Mouse (Mus musculus) liver, embryonic 11.5 days (tissue): ENCODE data around the gene Zfp846. TPM values are rescaled to one million over a fixed set of nuclear protein-coding genes. Genes with fewer than 3 reads are reported as not detected.

Experiments
- ATAC-seq: fragments of 200-750 bp; cut with Nextera tagmentation; replicated peaks from 2 replicates; pipeline ENCODE4 v1.8.0; 2017; ENCODE audit warnings: moderate number of reproducible peaks, mild to moderate bottlenecking, moderate TSS enrichment, moderate library complexity; ENCODE audit not compliant: low FRiP score
- DNase-seq: peaks from one replicate; pipeline ENCODE4 v3.0.0-alpha.2; 2017; ENCODE audit warnings: low spot score
- H3K27ac ChIP-seq: fragments of 300-500 bp; sonication (generic); 2 replicates; pipeline ENCODE4 v1.5.1; 2014; ENCODE audit warnings: mild to moderate bottlenecking, low read depth, low read length, control low read depth
- H3K27me3 ChIP-seq: fragments of 300-500 bp; sonication (generic); replicated peaks from 2 replicates; pipeline ENCODE4 v1.6.1; 2014; ENCODE audit warnings: low read length, mixed read lengths; ENCODE audit not compliant: control insufficient read depth, insufficient read depth
- H3K36me3 ChIP-seq: fragments of 300-500 bp; sonication (generic); 2 replicates; pipeline ENCODE4 v1.6.1; 2014; ENCODE audit warnings: mild to moderate bottlenecking, low read length, moderate library complexity, mixed read lengths; ENCODE audit not compliant: control insufficient read depth, insufficient read depth
- H3K4me1 ChIP-seq: fragments of 300-500 bp; sonication (generic); replicated peaks from 2 replicates; pipeline ENCODE4 v1.6.1; 2014; ENCODE audit warnings: low read length, mixed read lengths; ENCODE audit not compliant: control insufficient read depth, insufficient read depth
- H3K4me2 ChIP-seq: fragments of 300-500 bp; sonication (generic); 2 replicates; pipeline ENCODE4 v1.6.1; 2014; ENCODE audit warnings: mild to moderate bottlenecking, control low read depth, moderate library complexity
- H3K4me3 ChIP-seq: fragments of 300-500 bp; sonication (generic); 2 replicates; pipeline ENCODE4 v1.5.1; 2014; ENCODE audit warnings: low read depth, low read length, control low read depth
- H3K9ac ChIP-seq: fragments of 300-500 bp; sonication (generic); 2 replicates; pipeline ENCODE4 v1.6.1; 2014; ENCODE audit warnings: low read depth, low read length, control low read depth
- H3K9me3 ChIP-seq: fragments of 300-500 bp; sonication (generic); 2 replicates; pipeline ENCODE4 v1.6.1; 2016; ENCODE audit warnings: low read length, inconsistent platforms, mixed read lengths; ENCODE audit not compliant: control insufficient read depth
- WGBS: fragments of 180-500 bp; shearing (Covaris S2); extraction: QIAGEN DNeasy Blood & Tissue Kit; methylation state at CpG from one replicate; pipeline ENCODE4 v1.1.7; 2014; 5-methylcytosine and 5-hydroxymethylcytosine counted together
- polyA plus RNA-seq: library from polyadenylated mRNA; unstranded; fragments of >200 nt; fragmentation: Nextera tagmentation; extraction: Ambion mirVana; gene quantifications from 2 replicates; pipeline ENCODE4 v1.2.1, GENCODE M21; 2014

Zfp846 gene
- polyA plus RNA-seq, 1 experiment from 2014 or later: 7.0 TPM

DNA sequence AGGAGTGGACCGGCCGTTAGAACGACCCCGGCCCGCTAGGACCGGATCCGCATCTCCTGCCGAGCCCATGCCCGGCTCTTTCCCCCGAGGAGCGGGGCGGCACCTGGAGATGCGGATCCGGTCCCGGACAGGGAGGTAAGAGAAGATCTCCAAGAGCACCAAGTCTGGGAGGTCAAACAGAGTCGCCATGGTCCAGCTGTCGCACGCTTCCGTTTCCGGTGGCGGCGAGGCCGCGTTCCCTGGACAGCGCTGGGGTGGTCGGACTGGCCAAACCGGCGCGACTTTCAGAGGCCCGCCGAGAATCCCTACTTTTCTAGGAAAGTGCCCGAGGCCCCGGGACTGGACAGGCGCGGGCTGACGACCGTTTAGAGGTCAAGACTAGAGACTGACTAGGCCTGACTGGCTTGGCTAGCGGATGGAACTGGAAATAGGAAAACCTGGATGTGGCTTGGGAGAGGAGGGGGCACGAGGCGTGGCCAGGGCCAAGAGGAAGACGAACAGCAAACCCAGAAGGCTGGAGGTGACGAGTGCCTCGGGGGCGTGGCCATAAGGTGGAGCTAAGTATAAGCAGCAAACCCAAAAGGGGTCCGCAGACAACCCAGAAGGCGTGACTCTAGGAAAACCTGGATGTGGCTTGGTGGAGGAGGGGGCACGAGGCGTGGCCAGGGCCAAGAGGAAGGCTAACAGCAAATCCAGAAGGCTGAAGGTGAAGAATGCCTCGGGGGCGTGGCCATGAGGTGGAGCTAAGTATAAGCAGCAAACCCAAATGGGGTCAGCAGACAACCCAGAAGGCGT, 61.2 kb downstream of the Zfp846 start, which contains the start of gene Ubl5:
TSS of gene Ubl5 (plus strand) at position 778 of the 795 bp plus-strand sequence.
- Histone ChIP-seq H3K27me3 (no peaks in the 10 kb centered on the region), H3K9ac (peak within 1 kb of the TSS; percentile 86), H3K27ac (peak within 1 kb of the TSS; percentile 64), H3K9me3 (no peaks in the 10 kb centered on the region), H3K4me3 (peak within 1 kb of the TSS; percentile 96), H3K4me1 (peaks cover 9% of the 10 kb centered on the region), H3K4me2 (peak within 1 kb of the TSS; percentile 79), H3K36me3 (peaks cover 10% of the 10 kb centered on the region)
- ATAC-seq (peak; percentile 78), DNase-seq (peak; percentile 89)
- 1% methylated on average over 51 of the region's 51 CpGs for WGBS

DNA sequence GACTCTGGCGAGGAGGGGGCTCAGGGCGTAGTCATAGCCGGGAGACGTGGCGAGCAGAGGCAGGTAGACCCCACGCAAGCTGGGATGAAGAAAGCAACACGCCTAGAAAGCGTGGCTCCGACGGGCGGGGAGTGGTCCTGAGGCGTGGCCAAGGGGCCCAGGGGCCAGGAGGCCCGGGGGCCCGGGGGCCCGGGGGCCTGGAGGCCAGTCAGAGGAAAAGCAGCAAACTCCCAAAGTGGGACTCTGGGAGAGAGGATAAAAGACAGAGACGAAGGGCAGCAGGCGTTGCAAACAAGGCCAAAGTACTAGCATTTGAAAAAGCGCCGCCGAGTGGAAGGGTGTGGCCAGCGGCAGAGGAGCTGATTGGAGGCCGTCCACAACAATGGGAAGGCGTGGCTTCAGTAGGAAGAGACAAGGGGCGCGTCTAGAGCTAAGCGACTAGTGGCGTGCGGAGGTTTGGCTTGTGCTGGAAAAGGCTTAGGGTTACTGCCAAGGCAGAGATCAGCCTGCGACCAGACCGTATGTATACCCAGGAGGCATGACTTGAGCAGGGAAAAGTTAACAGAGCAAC, 61.9 kb downstream of the Zfp846 start:
- Histone ChIP-seq H3K4me2 (peak overlapping the region; percentile 79), H3K9ac (peak overlapping the region; percentile 86), H3K9me3 (no peaks in the 10 kb centered on the region), H3K36me3 (peaks cover 10% of the 10 kb centered on the region), H3K27ac (peak overlapping the region; percentile 64), H3K4me3 (peak overlapping the region; percentile 96), H3K4me1 (peaks cover 9% of the 10 kb centered on the region), H3K27me3 (no peaks in the 10 kb centered on the region)
- peak; percentile 83 for DNase-seq
- ATAC-seq: peak; percentile 82
- 1% methylated on average over 30 of the region's 30 CpGs for WGBS

DNA sequence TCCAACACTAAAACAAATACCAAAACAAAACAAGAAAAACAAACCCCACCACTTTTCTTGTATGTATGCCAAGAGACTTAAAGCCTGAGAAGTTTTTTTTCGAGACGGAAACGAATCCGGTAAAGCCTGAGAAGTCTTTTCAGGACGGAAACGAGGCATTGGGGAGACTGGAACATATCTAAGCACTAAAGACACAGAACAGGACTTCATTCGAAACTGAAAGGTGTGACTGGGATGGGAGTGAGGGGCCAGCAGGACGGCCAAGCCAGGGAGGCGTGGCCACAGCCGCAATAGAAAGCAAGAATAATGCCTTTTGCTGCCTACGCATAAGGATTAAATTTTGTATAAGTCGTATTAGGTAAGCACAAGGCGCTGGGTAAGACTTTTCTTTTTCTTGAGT, 62.7 kb downstream of the Zfp846 start:
- no peaks in the 10 kb centered on the region for H3K27me3 ChIP-seq
- H3K4me1 ChIP-seq: peaks cover 9% of the 10 kb centered on the region
- H3K4me3 ChIP-seq: peak overlapping the region; percentile 96
- DNase-seq (no peak), ATAC-seq (no peak)
- peak overlapping the region; percentile 82 for H3K27ac ChIP-seq
- peak overlapping the region; percentile 79 for H3K4me2 ChIP-seq
- H3K9me3 ChIP-seq: no peaks in the 10 kb centered on the region
- peak overlapping the region; percentile 86 for H3K9ac ChIP-seq
- WGBS: 7% methylated on average over 13 of the region's 13 CpGs
- H3K36me3 ChIP-seq: peaks cover 9% of the 10 kb centered on the region; the same call in 1 of the 2 replicates

DNA sequence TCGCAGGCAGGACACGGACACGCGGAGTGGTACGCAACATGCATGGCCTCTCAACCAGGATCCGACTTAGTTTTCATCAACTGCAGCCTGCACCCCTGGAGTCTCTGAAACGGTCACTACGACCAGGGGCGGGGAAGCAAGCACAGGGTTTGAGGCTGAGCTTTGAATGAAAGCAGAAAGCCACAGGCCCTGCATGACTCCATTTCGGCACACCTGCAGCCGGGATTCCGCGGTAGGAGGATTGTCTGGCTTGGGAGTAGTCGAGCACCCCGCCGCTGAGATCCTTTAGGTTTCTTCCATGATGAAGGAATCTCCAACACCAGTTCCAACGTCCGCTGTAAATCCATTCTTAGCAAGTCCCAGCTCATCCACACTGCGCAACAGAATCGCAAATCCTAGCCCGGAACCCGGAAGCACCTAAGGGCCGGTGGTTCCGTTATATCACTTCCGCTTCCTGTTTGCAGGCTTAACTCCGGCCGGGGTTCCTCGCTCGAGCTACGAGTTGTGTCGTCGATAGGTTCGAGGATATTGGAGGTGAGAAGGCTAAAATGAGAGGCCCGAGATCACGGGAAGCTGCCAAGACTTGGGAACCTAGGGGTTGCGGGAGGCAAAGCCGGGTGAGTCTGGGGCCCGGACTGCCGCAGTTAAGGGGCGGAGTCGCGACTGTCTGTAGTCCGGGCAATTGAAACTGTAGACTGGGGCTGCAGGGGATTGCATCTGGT, 63.4 kb downstream of the Zfp846 start, which contains the start of gene Fbxl12:
TSS of gene Fbxl12 (minus strand) at position 408 of the 722 bp plus-strand sequence.
- no peaks in the 10 kb centered on the region for H3K27me3 ChIP-seq
- WGBS: under 1% methylated on average over 43 of the region's 43 CpGs
- peak within 1 kb of the TSS; percentile 79 for H3K4me2 ChIP-seq
- peak; percentile 79 for DNase-seq
- H3K27ac ChIP-seq: peak within 1 kb of the TSS; percentile 82
- peak within 1 kb of the TSS; percentile 86 for H3K9ac ChIP-seq
- ATAC-seq: peak; percentile 53
- peak within 1 kb of the TSS; percentile 96 for H3K4me3 ChIP-seq
- peaks cover 7% of the 10 kb centered on the region; the same call in 1 of the 2 replicates for H3K36me3 ChIP-seq
- H3K9me3 ChIP-seq: no peaks in the 10 kb centered on the region
- peaks cover 9% of the 10 kb centered on the region for H3K4me1 ChIP-seq

DNA sequence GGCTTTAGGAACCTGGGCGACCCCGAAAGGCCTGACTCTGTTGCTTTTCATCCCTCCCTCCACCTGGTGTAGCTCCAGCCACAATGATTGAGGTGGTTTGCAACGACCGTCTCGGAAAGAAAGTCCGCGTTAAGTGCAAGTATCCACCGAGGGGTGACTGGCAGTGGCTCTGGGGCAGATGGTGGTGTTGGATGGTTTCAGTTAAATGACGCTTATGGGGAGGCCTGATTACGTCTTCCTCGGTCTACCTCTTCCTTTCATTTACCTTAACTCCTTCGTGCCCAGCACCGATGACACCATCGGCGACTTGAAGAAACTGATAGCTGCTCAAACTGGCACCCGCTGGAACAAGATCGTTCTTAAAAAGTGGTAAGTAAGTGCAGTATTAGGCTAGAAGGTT, 64.0 kb downstream of the Zfp846 start:
- H3K4me3 ChIP-seq: peak overlapping the region; percentile 96
- H3K9me3 ChIP-seq: no peaks in the 10 kb centered on the region
- H3K36me3 ChIP-seq: peaks cover 7% of the 10 kb centered on the region; the same call in 1 of the 2 replicates
- peaks cover 9% of the 10 kb centered on the region for H3K4me1 ChIP-seq
- peak overlapping the region; percentile 79 for H3K4me2 ChIP-seq
- ATAC-seq (no peak), DNase-seq (peak; percentile 52)
- 4% methylated on average over 17 of the region's 17 CpGs for WGBS
- peak overlapping the region; percentile 82 for H3K27ac ChIP-seq
- peak overlapping the region; percentile 86 for H3K9ac ChIP-seq
- no peaks in the 10 kb centered on the region for H3K27me3 ChIP-seq

DNA sequence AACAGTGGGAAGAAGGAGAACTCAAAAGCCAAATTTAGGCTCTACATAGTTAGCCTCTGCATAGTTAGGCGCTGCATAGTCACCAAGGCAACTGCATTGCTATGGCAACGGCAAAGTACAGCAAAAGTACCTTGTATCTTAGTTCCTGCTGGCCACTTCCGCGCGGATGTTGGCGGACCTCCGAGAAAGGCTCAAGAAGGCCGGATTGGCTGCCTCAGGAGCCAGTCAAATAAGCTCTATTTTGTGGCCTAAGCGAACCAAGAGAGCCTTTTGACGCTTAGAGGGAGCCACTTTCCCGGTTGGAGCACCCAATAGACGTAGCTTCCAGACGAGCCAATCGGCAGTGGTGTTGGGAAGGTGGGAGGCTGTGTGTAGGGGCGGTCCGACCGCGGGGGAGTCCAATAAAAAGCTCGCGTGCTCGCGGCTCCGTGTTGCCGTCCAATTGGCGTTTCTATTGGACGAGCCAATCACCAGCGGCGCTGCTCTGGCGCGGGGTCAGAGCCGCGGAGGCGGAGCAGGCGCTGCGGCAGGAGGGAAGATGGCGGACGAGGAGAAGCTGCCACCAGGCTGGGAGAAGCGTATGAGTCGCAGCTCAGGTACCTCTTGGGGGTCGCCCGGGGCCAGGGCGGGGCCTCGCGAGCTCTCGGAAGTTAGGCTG, 70.6 kb downstream of the Zfp846 start, which contains the start of gene Pin1:
TSS of gene Pin1 (plus strand) at position 494 of the 658 bp plus-strand sequence.
- peak within 1 kb of the TSS; percentile 94 for H3K4me3 ChIP-seq
- DNase-seq: peak; percentile 95
- H3K27ac ChIP-seq: peak within 1 kb of the TSS; percentile 53; the same call in 1 of the 2 replicates
- no peaks in the 10 kb centered on the region for H3K9me3 ChIP-seq
- H3K4me1 ChIP-seq: peaks cover 17% of the 10 kb centered on the region
- ATAC-seq: peak; percentile 98
- peak within 1 kb of the TSS; percentile 86 for H3K4me2 ChIP-seq
- no peaks in the 10 kb centered on the region for H3K27me3 ChIP-seq
- WGBS: 0% methylated on average over 45 of the region's 45 CpGs
- H3K36me3 ChIP-seq: peaks cover 25% of the 10 kb centered on the region
- H3K9ac ChIP-seq: peak within 1 kb of the TSS; percentile 91

DNA sequence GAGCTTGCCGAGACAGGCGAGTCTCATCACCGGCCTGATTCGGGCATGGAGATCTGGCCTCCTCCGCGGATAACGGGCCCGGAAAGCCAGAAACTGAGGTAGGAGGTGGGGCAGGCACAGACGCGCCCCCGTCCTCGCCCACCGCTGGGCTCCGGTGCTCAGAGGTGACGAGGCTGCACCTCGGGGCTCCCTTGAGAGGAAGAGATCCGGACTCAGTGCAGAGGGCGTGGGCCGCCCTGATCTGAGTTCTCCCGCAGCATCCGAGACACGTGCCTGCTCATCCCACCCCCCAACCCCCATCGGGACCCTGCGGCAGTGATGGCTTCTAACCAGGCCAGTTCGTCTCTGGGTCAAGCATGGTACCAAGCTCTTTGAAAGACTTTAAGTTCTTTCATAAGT, 71.2 kb downstream of the Zfp846 start:
- Histone ChIP-seq H3K27me3 (no peaks in the 10 kb centered on the region), H3K4me2 (peak overlapping the region; percentile 72), H3K9ac (peak overlapping the region; percentile 91), H3K9me3 (no peaks in the 10 kb centered on the region), H3K27ac (no peak overlapping the region), H3K4me1 (peaks cover 17% of the 10 kb centered on the region), H3K4me3 (peak overlapping the region; percentile 94), H3K36me3 (peaks cover 30% of the 10 kb centered on the region)
- WGBS: under 1% methylated on average over 25 of the region's 25 CpGs
- ATAC-seq (peak; percentile 11), DNase-seq (no peak)

DNA sequence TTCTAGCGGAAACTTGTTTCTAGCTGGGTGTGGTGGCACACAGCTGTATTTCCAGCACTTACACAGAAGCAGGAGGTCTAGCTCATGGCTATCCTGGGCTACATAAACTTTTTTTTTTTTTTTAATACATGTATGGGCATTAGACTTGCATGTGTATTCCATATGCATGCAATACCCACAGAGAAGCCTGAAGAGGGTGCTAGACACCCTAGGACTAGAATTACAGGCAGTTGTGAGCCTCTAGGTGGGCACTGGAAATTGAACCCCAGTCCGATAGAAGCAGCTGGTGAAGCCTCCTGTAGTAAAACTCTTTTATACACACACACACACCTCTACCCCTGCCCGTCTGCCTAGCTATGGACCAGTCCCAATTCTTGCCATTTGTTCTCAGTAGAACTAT, 72.8 kb downstream of the Zfp846 start:
- Histone ChIP-seq H3K9me3 (no peaks in the 10 kb centered on the region), H3K4me3 (peak overlapping the region; percentile 94), H3K36me3 (peaks cover 39% of the 10 kb centered on the region), H3K27ac (no peak overlapping the region), H3K27me3 (no peaks in the 10 kb centered on the region), H3K4me1 (peaks cover 17% of the 10 kb centered on the region), H3K9ac (no peak overlapping the region), H3K4me2 (peak overlapping the region; percentile 72)
- ATAC-seq (no peak), DNase-seq (no peak)
- 89% methylated on average over 3 of the region's 3 CpGs for WGBS
